Mouse (Mus musculus) embryo, embryonic 11.5 days (tissue): ENCODE data around the gene Gm12258.
"Not testable (repeated sequence)": the region's sequence is repeated elsewhere in the genome, so short reads cannot be mapped to it uniquely, and the experiment has no call there.

Experiments used
- DNase-seq: peaks from one replicate; pipeline ENCODE4 v3.0.0-alpha.2; 2012; ENCODE audit warnings: low read depth, low spot score

Gene Gm12258

GRCm38 (mm10) chr11:58846919-58847461, at the start of gene Gm12258:
Gm12258 (plus strand) TSS chr11:58847158.
- peak; percentile 94 for DNase-seq

GRCm38 (mm10) chr11:58799747-58800146, 47.2 kb upstream of the Gm12258 start:
- no peak for DNase-seq

- DNase-seq = peak; percentile 14
Measured at GRCm38 (mm10) chr11:58801558-58802228, 45.3 kb upstream of the Gm12258 start, which contains the start of gene Fam183b. Fam183b (minus strand) TSS chr11:58801960.

- DNase-seq = no peak
Measured at GRCm38 (mm10) chr11:58803871-58804270, 43.1 kb upstream of the Gm12258 start.

GRCm38 (mm10) chr11:58804393-58804792, 42.6 kb upstream of the Gm12258 start:
- no peak for DNase-seq

- no peak for DNase-seq
Measured at GRCm38 (mm10) chr11:58812001-58812400, 35.0 kb upstream of the Gm12258 start.

GRCm38 (mm10) chr11:58814700-58815099, 32.3 kb upstream of the Gm12258 start, which contains the start of gene Olfr313:
Olfr313 (plus strand) TSS chr11:58815000.
- DNase-seq = not testable (repeated sequence)

GRCm38 (mm10) chr11:58815676-58816075, 31.3 kb upstream of the Gm12258 start:
- no peak for DNase-seq

- not testable (repeated sequence) for DNase-seq
Measured at GRCm38 (mm10) chr11:58828937-58829336, 18.0 kb upstream of the Gm12258 start, which contains the start of gene Olfr312. Olfr312 (plus strand) TSS chr11:58829237.

GRCm38 (mm10) chr11:58829764-58830163, 17.2 kb upstream of the Gm12258 start:
- DNase-seq = no peak

GRCm38 (mm10) chr11:58832541-58832940, 14.4 kb upstream of the Gm12258 start:
- not testable (repeated sequence) for DNase-seq

GRCm38 (mm10) chr11:58838951-58839350, 8.0 kb upstream of the Gm12258 start, which contains the start of gene Olfr311:
Olfr311 (plus strand) TSS chr11:58839251.
- not testable (repeated sequence) for DNase-seq

- no peak for DNase-seq
Measured at GRCm38 (mm10) chr11:58847636-58848035, 678 bp downstream of the Gm12258 start.

- no peak for DNase-seq
Measured at GRCm38 (mm10) chr11:58849731-58850130, 2.8 kb downstream of the Gm12258 start.

- no peak for DNase-seq
Measured at GRCm38 (mm10) chr11:58860744-58861143, 13.8 kb downstream of the Gm12258 start.

- DNase-seq = peak; percentile 61
Measured at GRCm38 (mm10) chr11:58867039-58867953, 20.3 kb downstream of the Gm12258 start, which contains the start of gene 2810021J22Rik. 2810021J22Rik (plus strand) TSS chr11:58867216.

- no peak for DNase-seq
Measured at GRCm38 (mm10) chr11:58867954-58868330, 21.0 kb downstream of the Gm12258 start.

- no peak for DNase-seq
Measured at GRCm38 (mm10) chr11:58870961-58871360, 24.0 kb downstream of the Gm12258 start.

- no peak for DNase-seq
Measured at GRCm38 (mm10) chr11:58883756-58884155, 36.8 kb downstream of the Gm12258 start.

GRCm38 (mm10) chr11:58890511-58890910, 43.6 kb downstream of the Gm12258 start:
- DNase-seq = no peak

- no peak for DNase-seq
Measured at GRCm38 (mm10) chr11:58894456-58894855, 47.5 kb downstream of the Gm12258 start.

- DNase-seq = no peak
Measured at GRCm38 (mm10) chr11:58897485-58897884, 50.5 kb downstream of the Gm12258 start.
